Mouse (Mus musculus) megakaryocyte, embryonic 14.5 days (primary cell): ENCODE results near the gene A930002H24Rik. TPM values are rescaled to one million over a fixed set of nuclear protein-coding genes. Genes with fewer than 3 reads are reported as not detected.

Source experiments
- H3K27me3 ChIP-seq: replicated peaks from 2 replicates; pipeline ENCODE3; 2012; ENCODE audit warnings: inconsistent platforms
- H3K36me3 ChIP-seq: replicated peaks from 2 replicates; pipeline ENCODE3; 2012; ENCODE audit warnings: low read length, inconsistent platforms, mixed read lengths
- H3K4me1 ChIP-seq: 2 replicates; pipeline ENCODE4 v1.6.1; 2012; ENCODE audit warnings: inconsistent platforms
- H3K4me3 ChIP-seq: replicated peaks from 2 replicates; pipeline ENCODE3; 2012; ENCODE audit warnings: moderate library complexity, mild to moderate bottlenecking, inconsistent platforms
- H3K9me3 ChIP-seq: 2 replicates; pipeline ENCODE4 v1.6.1; 2012; ENCODE audit warnings: inconsistent platforms
- FLI1 ChIP-seq: IDR thresholded peaks from 2 replicates; pipeline ENCODE4 v1.6.1; 2012; ENCODE audit warnings: low read length, inconsistent platforms, mixed read lengths
- GATA1 ChIP-seq: IDR thresholded peaks from 3 replicates; pipeline ENCODE4 v1.6.1; 2012; ENCODE audit warnings: mixed read lengths, low read length, inconsistent platforms, borderline replicate concordance
- polyA plus RNA-seq: library from polyadenylated mRNA; stranded (reverse); fragments of >175 nt; gene quantifications from 2 replicates; pipeline ENCODE4 v1.2.3, GENCODE M21; 2012; ENCODE audit warnings: low replicate concordance; ENCODE audit not compliant: insufficient read depth

A930002H24Rik gene
- polyA plus RNA-seq, result 5.5 TPM in 1 of 2 replicates, not detected in the other

GRCm38 (mm10) chr17:63863647-63864149 is at the start of gene A930002H24Rik:
TSS of gene A930002H24Rik (minus strand) at chr17:63863791.
- Histone ChIP-seq H3K36me3 (no peaks in the 10 kb centered on the region), H3K9me3 (no peaks in the 10 kb centered on the region), H3K4me3 (peak within 1 kb of the TSS; percentile 98), H3K4me1 (peaks cover 22% of the 10 kb centered on the region), H3K27me3 (no peaks in the 10 kb centered on the region)
- TF ChIP-seq FLI1 (no peak), GATA1 (no peak)

- TF ChIP-seq GATA1 (no peak), FLI1 (no peak)
- no peak overlapping the region for H3K4me3 ChIP-seq
- H3K27me3 ChIP-seq, result no peaks in the 10 kb centered on the region
- H3K9me3 ChIP-seq, result no peaks in the 10 kb centered on the region
- no peaks in the 10 kb centered on the region for H3K4me1 ChIP-seq
- peaks cover 65% of the 10 kb centered on the region for H3K36me3 ChIP-seq
Measured at GRCm38 (mm10) chr17:63909297-63909696, 45.7 kb upstream of the A930002H24Rik start.

- H3K27me3 ChIP-seq, result no peaks in the 10 kb centered on the region
- H3K4me3 ChIP-seq, result no peak overlapping the region
- TF ChIP-seq FLI1 (no peak), GATA1 (no peak)
- H3K9me3 ChIP-seq, result no peaks in the 10 kb centered on the region
- H3K36me3 ChIP-seq, result peaks cover 37% of the 10 kb centered on the region
- H3K4me1 ChIP-seq, result peaks cover 23% of the 10 kb centered on the region
Measured at GRCm38 (mm10) chr17:63897050-63897449, 33.5 kb upstream of the A930002H24Rik start.

- TF ChIP-seq FLI1, result no peak
- TF ChIP-seq GATA1, result no peak
- Histone ChIP-seq H3K27me3 (no peaks in the 10 kb centered on the region), H3K36me3 (peaks cover 31% of the 10 kb centered on the region), H3K4me1 (peaks cover 23% of the 10 kb centered on the region), H3K9me3 (no peaks in the 10 kb centered on the region), H3K4me3 (no peak overlapping the region)
Measured at GRCm38 (mm10) chr17:63895829-63896228, 32.2 kb upstream of the A930002H24Rik start.

- Histone ChIP-seq H3K4me3 (no peak overlapping the region), H3K27me3 (no peaks in the 10 kb centered on the region), H3K9me3 (no peaks in the 10 kb centered on the region), H3K36me3 (peaks cover 10% of the 10 kb centered on the region), H3K4me1 (peaks cover 18% of the 10 kb centered on the region)
- TF ChIP-seq GATA1, result no peak
- no peak for TF ChIP-seq FLI1
Measured at GRCm38 (mm10) chr17:63890611-63891010, 27.0 kb upstream of the A930002H24Rik start.

- Histone ChIP-seq H3K4me3 (no peak overlapping the region), H3K36me3 (peaks cover 6% of the 10 kb centered on the region), H3K27me3 (no peaks in the 10 kb centered on the region), H3K4me1 (peaks cover 14% of the 10 kb centered on the region), H3K9me3 (no peaks in the 10 kb centered on the region)
- TF ChIP-seq GATA1 (no peak), FLI1 (no peak)
Measured at GRCm38 (mm10) chr17:63886988-63887387, 23.4 kb upstream of the A930002H24Rik start.

GRCm38 (mm10) chr17:63880009-63880408 is 16.4 kb upstream of the A930002H24Rik start:
- peaks cover 10% of the 10 kb centered on the region for H3K4me1 ChIP-seq
- no peaks in the 10 kb centered on the region for H3K27me3 ChIP-seq
- H3K36me3 ChIP-seq, result peaks cover 2% of the 10 kb centered on the region
- H3K4me3 ChIP-seq, result no peak overlapping the region
- H3K9me3 ChIP-seq, result no peaks in the 10 kb centered on the region
- TF ChIP-seq GATA1, result no peak
- no peak for TF ChIP-seq FLI1

GRCm38 (mm10) chr17:63878889-63879288 is 15.3 kb upstream of the A930002H24Rik start:
- TF ChIP-seq FLI1 (no peak), GATA1 (no peak)
- H3K4me3 ChIP-seq, result no peak overlapping the region
- H3K4me1 ChIP-seq, result peaks cover 10% of the 10 kb centered on the region
- H3K27me3 ChIP-seq, result no peaks in the 10 kb centered on the region
- no peaks in the 10 kb centered on the region for H3K9me3 ChIP-seq
- H3K36me3 ChIP-seq, result peaks cover 2% of the 10 kb centered on the region

- no peak overlapping the region for H3K4me3 ChIP-seq
- H3K27me3 ChIP-seq, result no peaks in the 10 kb centered on the region
- H3K4me1 ChIP-seq, result peaks cover 22% of the 10 kb centered on the region; the same call in 1 of the 2 replicates
- H3K9me3 ChIP-seq, result peaks cover 11% of the 10 kb centered on the region
- peaks cover 12% of the 10 kb centered on the region for H3K36me3 ChIP-seq
- TF ChIP-seq FLI1 (no peak), GATA1 (no peak)
Measured at GRCm38 (mm10) chr17:63871773-63872172, 8.2 kb upstream of the A930002H24Rik start.

GRCm38 (mm10) chr17:63864171-63864571 is 580 bp upstream of the A930002H24Rik start:
- H3K27me3 ChIP-seq, result no peaks in the 10 kb centered on the region
- TF ChIP-seq FLI1, result no peak
- TF ChIP-seq GATA1, result no peak
- peak overlapping the region; percentile 98 for H3K4me3 ChIP-seq
- no peaks in the 10 kb centered on the region for H3K9me3 ChIP-seq
- no peaks in the 10 kb centered on the region for H3K36me3 ChIP-seq
- peaks cover 25% of the 10 kb centered on the region for H3K4me1 ChIP-seq
